17 mouse cellular contexts compared by ENCODE assay signal in the genomic region with DNA sequence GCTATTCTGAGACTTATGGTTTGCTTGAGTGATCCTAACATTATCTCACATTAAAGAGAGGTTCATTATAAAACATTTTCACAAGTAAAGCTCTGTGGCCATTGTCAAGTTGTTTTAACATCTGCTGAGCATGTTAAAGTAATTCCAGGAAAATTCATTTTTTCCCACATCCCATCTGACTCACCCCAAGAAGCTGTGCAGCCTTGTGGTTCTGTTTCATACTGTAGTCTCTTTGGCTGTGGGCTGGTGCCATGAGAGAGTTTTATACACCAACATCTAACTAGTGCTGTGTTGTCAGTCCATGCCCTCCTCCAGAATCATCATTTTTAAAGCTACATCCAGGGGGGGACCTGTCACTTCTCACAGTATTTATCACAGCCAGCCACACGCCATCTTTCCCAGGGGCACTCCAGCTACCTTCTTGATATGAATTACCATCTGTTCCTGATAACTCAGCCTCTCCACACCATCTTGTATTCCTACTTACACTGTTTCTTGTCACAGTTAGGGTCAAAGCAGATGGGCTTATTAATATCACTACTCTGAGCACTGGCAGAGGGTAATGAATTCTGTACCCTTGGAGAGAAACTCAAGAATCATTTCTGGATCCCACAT. TPM values are rescaled to one million over a fixed set of nuclear protein-coding genes. Genes with fewer than 3 reads are reported as not detected.
DNase-seq lines count a peak whose midpoint lies in the region; ATAC-seq and TF ChIP-seq lines count a peak whose summit lies in the region.
"Had no signal": no experiment of that assay in that cellular context is flagged by ENCODE, and none has a peak within 500 bp of the region (broad histone marks: within the 10 kb centered on the region; RNA-seq: fewer than 3 reads in every experiment).

No protein-coding gene starts in this region.

- H3K4me2 ChIP-seq in heart, embryonic 13.5 days, result no peak overlapping the region
- peak overlapping the region; percentile 53 for H3K4me2 ChIP-seq in liver, embryonic 11.5 days
- H3K4me2 ChIP-seq in midbrain, embryonic 11.5 days, result no peak overlapping the region
- H3K4me2 ChIP-seq: neural tube, embryonic 15.5 days had no signal

- H3K9me3 ChIP-seq in heart, embryonic 13.5 days, result no peaks in the 10 kb centered on the region
- no peaks in the 10 kb centered on the region for H3K9me3 ChIP-seq in liver, embryonic 11.5 days (ENCODE audit: control insufficient read depth, low read length)
- no peaks in the 10 kb centered on the region for H3K9me3 ChIP-seq in midbrain, embryonic 11.5 days (ENCODE audit: control insufficient read depth, low read length)
- H3K9me3 ChIP-seq: neural tube, embryonic 15.5 days had no signal

- 0 out of 2 replicates have a peak overlapping the region, but pooled peaks have one; percentile 51 for H3K27ac ChIP-seq in heart, embryonic 13.5 days (replicated peaks)
- H3K27ac ChIP-seq in liver, embryonic 11.5 days (ENCODE audit: low read depth, low read length), result peak overlapping the region; percentile 96
- H3K27ac ChIP-seq in midbrain, embryonic 11.5 days (ENCODE audit: low read depth, low read length), result no peak overlapping the region
- H3K27ac ChIP-seq: neural tube, embryonic 15.5 days had no signal

- H3K27me3 ChIP-seq in heart, embryonic 13.5 days (replicated peaks), result no peaks in the 10 kb centered on the region
- H3K27me3 ChIP-seq in liver, embryonic 11.5 days (replicated peaks; ENCODE audit: control insufficient read depth, insufficient read depth, low read length), result no peaks in the 10 kb centered on the region
- no peaks in the 10 kb centered on the region for H3K27me3 ChIP-seq in midbrain, embryonic 11.5 days (ENCODE audit: control insufficient read depth, insufficient read depth, low read length)
- H3K27me3 ChIP-seq: CH12.LX; neural tube, embryonic 15.5 days had no signal

- no peak for TF ChIP-seq POLR2A in brain, embryonic 14.5 days (IDR thresholded peaks at IDR 0.05; ENCODE audit: borderline replicate concordance, extremely low read depth, insufficient read depth, insufficient read length, poor library complexity, severe bottlenecking)

- WGBS in heart, embryonic 13.5 days, result 67% methylated on average over 1 of the region's 1 CpGs
- WGBS in liver, embryonic 11.5 days, result 25% methylated on average over 1 of the region's 1 CpGs
- WGBS in midbrain, embryonic 11.5 days, result 81% methylated on average over 1 of the region's 1 CpGs

- no peak for ATAC-seq in heart, embryonic 13.5 days (ENCODE audit: extremely low read depth, insufficient number of reproducible peaks, low FRiP score, low TSS enrichment)
- ATAC-seq in liver, embryonic 11.5 days (replicated peaks; ENCODE audit: low FRiP score), result peak; percentile 89
- no peak for ATAC-seq in midbrain, embryonic 11.5 days (ENCODE audit: low FRiP score)
- ATAC-seq: midbrain, embryonic 16.5 days had no signal

- no peak overlapping the region for H3K4me3 ChIP-seq in heart, embryonic 13.5 days
- H3K4me3 ChIP-seq in liver, embryonic 11.5 days (ENCODE audit: low read depth, low read length), result no peak overlapping the region
- no peak overlapping the region for H3K4me3 ChIP-seq in midbrain, embryonic 11.5 days (ENCODE audit: low read depth, low read length)
- H3K4me3 ChIP-seq: neural tube, embryonic 15.5 days had no signal

- peaks cover 44% of the 10 kb centered on the region for H3K4me1 ChIP-seq in heart, embryonic 13.5 days
- H3K4me1 ChIP-seq in liver, embryonic 11.5 days (replicated peaks; ENCODE audit: control insufficient read depth, insufficient read depth, low read length), result peaks cover 58% of the 10 kb centered on the region
- H3K4me1 ChIP-seq in midbrain, embryonic 11.5 days (ENCODE audit: control insufficient read depth, insufficient read depth, low read length), result peaks cover 7% of the 10 kb centered on the region; the same call in 1 of the 2 replicates
- H3K4me1 ChIP-seq: neural tube, embryonic 15.5 days had no signal

- intact Hi-C loops in heart, postnatal 36 days (cut with DNase I), result no loop called here

- TF ChIP-seq CTCF in brain, embryonic 14.5 days (IDR thresholded peaks at IDR 0.05; ENCODE audit: borderline replicate concordance, extremely low read depth, insufficient read depth, insufficient read length), result no peak

- H3K9ac ChIP-seq in heart, embryonic 13.5 days, result no peak overlapping the region
- H3K9ac ChIP-seq in liver, embryonic 11.5 days (ENCODE audit: low read depth, low read length), result peak overlapping the region; percentile 42
- no peak overlapping the region for H3K9ac ChIP-seq in midbrain, embryonic 11.5 days (ENCODE audit: low read length)
- H3K9ac ChIP-seq: neural tube, embryonic 15.5 days had no signal

- H3K36me3 ChIP-seq in heart, embryonic 13.5 days, result peaks cover 43% of the 10 kb centered on the region
- peaks cover 7% of the 10 kb centered on the region; the same call in 1 of the 2 replicates for H3K36me3 ChIP-seq in liver, embryonic 11.5 days (ENCODE audit: control insufficient read depth, insufficient read depth, low read length)
- H3K36me3 ChIP-seq in midbrain, embryonic 11.5 days (ENCODE audit: control insufficient read depth, insufficient read depth, low read length), result no peaks in the 10 kb centered on the region

- DNase-seq in heart, postnatal 36 days, result no peak
- DNase-seq in 3T3-L1 (ENCODE audit: low read depth, low spot score), result peak; percentile 75
- peak; percentile 38 for DNase-seq in brain, embryonic 14.5 days (ENCODE audit: low read depth)
- DNase-seq in liver, embryonic 11.5 days (ENCODE audit: low spot score), result no peak
- DNase-seq in midbrain, embryonic 11.5 days (ENCODE audit: low spot score, missing footprints), result no peak
- DNase-seq in right cerebral cortex, postnatal 36 days (ENCODE audit: low spot score in 2 of 2), result no peak
- DNase-seq in B cell, adult 2 months, result no peak
- DNase-seq: heart, adult 18-20 months; kidney, adult 11 months; left cerebral cortex, postnatal 4 days; thymus, postnatal 25 days had no signal

RNA-seq across cellular contexts. Expression of a gene that starts 38.3 kb away (rescaled TPM):
- 0.31 TPM in 1 of 2 replicates, not detected in the other for polyA plus RNA-seq in heart, embryonic 13.5 days (2015; fragmentation: Nextera tagmentation; extraction: Ambion mirVana)
- under 1 TPM in 1 of 2 experiments, not detected in 1; 0.53 TPM for total RNA-seq in heart, postnatal 36 days (2021)
- 0.06 and 0.18 TPM in 2 replicates for polyA plus RNA-seq in brain, embryonic 14.5 days (2012; rRNA removed)
- polyA plus RNA-seq in liver, embryonic 11.5 days (2014; fragmentation: Nextera tagmentation; extraction: Ambion mirVana), result 0.75 and 1.5 TPM in 2 replicates
- 0.08 and 0.18 TPM in 2 replicates for polyA plus RNA-seq in midbrain, embryonic 11.5 days (2014; fragmentation: Nextera tagmentation; extraction: Ambion mirVana)
- total RNA-seq: CH12.LX; layer of hippocampus, adult 18-20 months; left cerebral cortex, postnatal 4 days had no signal
- polyA plus RNA-seq: cortical plate, adult 2 months; neural tube, embryonic 15.5 days had no signal

Comparison
In these comparisons a context has a peak if more than half of its experiments do, and no peak if none do; other contexts are left out.
1. DNase-seq: peak in 3T3-L1 (single experiment) and brain, embryonic 14.5 days (single experiment); none in heart, postnatal 36 days (0 of 2), liver, embryonic 11.5 days (single experiment), midbrain, embryonic 11.5 days (single experiment), right cerebral cortex, postnatal 36 days (0 of 2) and B cell, adult 2 months (0 of 2).